In the genomic region with DNA sequence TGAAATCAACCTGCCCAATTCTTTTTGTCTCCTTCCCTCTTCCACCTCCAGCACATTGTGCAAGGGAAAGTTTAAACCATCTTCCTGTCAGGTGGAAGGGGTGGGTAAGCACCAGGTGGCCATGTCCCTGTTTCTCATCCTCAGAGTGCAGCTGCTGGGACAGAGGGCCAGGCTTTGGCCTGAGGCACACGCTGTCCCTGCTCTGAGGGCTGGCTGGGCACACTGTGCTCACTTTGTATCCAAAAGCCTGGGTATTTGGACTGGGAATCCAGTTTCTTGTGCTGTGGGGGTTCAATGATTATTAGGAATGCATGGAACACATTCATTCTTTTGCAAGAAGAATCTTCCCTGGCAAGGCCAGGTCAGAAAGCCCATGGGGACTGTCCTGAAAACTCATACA, we compare ENCODE assay signal across 17 mouse cellular contexts.
DNase-seq lines count a peak whose midpoint lies in the region; ATAC-seq and TF ChIP-seq lines count a peak whose summit lies in the region.
"Had no signal": no experiment of that assay in that cellular context is flagged by ENCODE, and none has a peak within 500 bp of the region (broad histone marks: within the 10 kb centered on the region; RNA-seq: fewer than 3 reads in every experiment).

No protein-coding gene starts in this region.

- H3K36me3 ChIP-seq in hindbrain, postnatal 0 days (ENCODE audit: insufficient read depth, low read length): no peaks in the 10 kb centered on the region
- no peaks in the 10 kb centered on the region for H3K36me3 ChIP-seq in hindbrain, embryonic 16.5 days (ENCODE audit: control insufficient read depth, insufficient read depth, low read length)
- no peaks in the 10 kb centered on the region for H3K36me3 ChIP-seq in midbrain, embryonic 10.5 days
- H3K36me3 ChIP-seq: heart, embryonic 15.5 days; hindbrain, embryonic 12.5 days; limb, embryonic 12.5 days; liver, embryonic 15.5 days; neural tube, embryonic 12.5 days had no signal

- H3K9me3 ChIP-seq in hindbrain, postnatal 0 days (ENCODE audit: low read length): no peaks in the 10 kb centered on the region
- H3K9me3 ChIP-seq in hindbrain, embryonic 16.5 days (ENCODE audit: control insufficient read depth, low read length): no peaks in the 10 kb centered on the region
- H3K9me3 ChIP-seq in midbrain, embryonic 10.5 days (replicated peaks): no peaks in the 10 kb centered on the region
- H3K9me3 ChIP-seq: heart, embryonic 15.5 days; hindbrain, embryonic 12.5 days; limb, embryonic 12.5 days; liver, embryonic 15.5 days; neural tube, embryonic 12.5 days had no signal

- no peak for TF ChIP-seq CTCF in hindbrain, postnatal 0 days (IDR thresholded peaks at IDR 0.05; ENCODE audit: low read depth)

- H3K4me3 ChIP-seq in hindbrain, postnatal 0 days (ENCODE audit: low read length): no peak overlapping the region
- H3K4me3 ChIP-seq in hindbrain, embryonic 16.5 days (ENCODE audit: low read length): no peak overlapping the region
- H3K4me3 ChIP-seq in midbrain, embryonic 10.5 days: no peak overlapping the region
- H3K4me3 ChIP-seq: heart, embryonic 15.5 days; hindbrain, embryonic 12.5 days; limb, embryonic 12.5 days; liver, embryonic 15.5 days; neural tube, embryonic 12.5 days had no signal

- WGBS in hindbrain, postnatal 0 days: 57% methylated on average over 1 of the region's 1 CpGs
- 83% methylated on average over 1 of the region's 1 CpGs for WGBS in hindbrain, embryonic 16.5 days
- WGBS in midbrain, embryonic 10.5 days: 89% methylated on average over 1 of the region's 1 CpGs

- H3K27ac ChIP-seq in hindbrain, postnatal 0 days: no peak overlapping the region
- H3K27ac ChIP-seq in hindbrain, embryonic 16.5 days (ENCODE audit: low read depth, low read length): no peak overlapping the region
- H3K27ac ChIP-seq in midbrain, embryonic 10.5 days (replicated peaks): no peak overlapping the region
- H3K27ac ChIP-seq: heart, embryonic 15.5 days; hindbrain, embryonic 12.5 days; limb, embryonic 12.5 days; liver, embryonic 15.5 days; neural tube, embryonic 12.5 days had no signal

- ATAC-seq in hindbrain, postnatal 0 days: no peak
- no peak for ATAC-seq in hindbrain, embryonic 16.5 days
- ATAC-seq: CD4-positive, CD25-positive, alpha-beta regulatory T cell, adult 4 months; forebrain, embryonic 16.5 days; midbrain, embryonic 16.5 days had no signal

- DNase-seq in hindbrain, postnatal 0 days (ENCODE audit: low spot score): peak; percentile 5
- peak; percentile 22 for DNase-seq in testis, postnatal 14 days (ENCODE audit: low spot score)
- DNase-seq in testis, postnatal 10 days (ENCODE audit: low spot score): no peak
- DNase-seq in gastrocnemius, postnatal 25 days: peak; percentile 64
- no peak for DNase-seq in lung, postnatal 36 days
- no peak for DNase-seq in midbrain, embryonic 10.5 days (ENCODE audit: low spot score)
- DNase-seq: kidney, adult 11 months; thymus, adult 18-20 months had no signal

- no peaks in the 10 kb centered on the region for H3K27me3 ChIP-seq in hindbrain, postnatal 0 days (ENCODE audit: insufficient read depth, low read length)
- no peaks in the 10 kb centered on the region for H3K27me3 ChIP-seq in hindbrain, embryonic 16.5 days (replicated peaks; ENCODE audit: control insufficient read depth, insufficient read depth, low read length)
- H3K27me3 ChIP-seq in midbrain, embryonic 10.5 days (ENCODE audit: low read depth, poor library complexity, severe bottlenecking): no peaks in the 10 kb centered on the region
- H3K27me3 ChIP-seq: heart, embryonic 15.5 days; hindbrain, embryonic 12.5 days; limb, embryonic 12.5 days; liver, embryonic 15.5 days; neural tube, embryonic 12.5 days had no signal

- H3K4me2 ChIP-seq in hindbrain, postnatal 0 days (ENCODE audit: low read depth, low read length): no peak overlapping the region
- no peak overlapping the region for H3K4me2 ChIP-seq in hindbrain, embryonic 16.5 days (ENCODE audit: low read length)
- H3K4me2 ChIP-seq: heart, embryonic 15.5 days; hindbrain, embryonic 12.5 days; limb, embryonic 12.5 days; liver, embryonic 15.5 days; neural tube, embryonic 12.5 days had no signal

- H3K4me1 ChIP-seq in hindbrain, postnatal 0 days (ENCODE audit: insufficient read depth, low read length): 0 out of 2 replicates have a peak, but pooled peaks cover 7% of the 10 kb centered on the region
- H3K4me1 ChIP-seq in hindbrain, embryonic 16.5 days (ENCODE audit: control insufficient read depth, insufficient read depth, low read depth, low read length): no peaks in the 10 kb centered on the region
- no peaks in the 10 kb centered on the region for H3K4me1 ChIP-seq in midbrain, embryonic 10.5 days
- H3K4me1 ChIP-seq: heart, embryonic 15.5 days; hindbrain, embryonic 12.5 days; limb, embryonic 12.5 days; liver, embryonic 15.5 days; neural tube, embryonic 12.5 days had no signal

- no peak overlapping the region for H3K9ac ChIP-seq in hindbrain, postnatal 0 days (replicated peaks; ENCODE audit: low read length)
- H3K9ac ChIP-seq in hindbrain, embryonic 16.5 days (ENCODE audit: low read depth, low read length): no peak overlapping the region
- H3K9ac ChIP-seq: heart, embryonic 15.5 days; hindbrain, embryonic 12.5 days; limb, embryonic 12.5 days; liver, embryonic 15.5 days; neural tube, embryonic 12.5 days had no signal

Comparison
In these comparisons a context has a peak if more than half of its experiments do, and no peak if none do; other contexts are left out.
1. DNase-seq: peak in hindbrain, postnatal 0 days (single experiment), testis, postnatal 14 days (single experiment) and gastrocnemius, postnatal 25 days (single experiment); none in testis, postnatal 10 days (single experiment), lung, postnatal 36 days (single experiment) and midbrain, embryonic 10.5 days (single experiment).